Comparison of ENCODE assay signal across 9 mouse cellular contexts in the genomic region with DNA sequence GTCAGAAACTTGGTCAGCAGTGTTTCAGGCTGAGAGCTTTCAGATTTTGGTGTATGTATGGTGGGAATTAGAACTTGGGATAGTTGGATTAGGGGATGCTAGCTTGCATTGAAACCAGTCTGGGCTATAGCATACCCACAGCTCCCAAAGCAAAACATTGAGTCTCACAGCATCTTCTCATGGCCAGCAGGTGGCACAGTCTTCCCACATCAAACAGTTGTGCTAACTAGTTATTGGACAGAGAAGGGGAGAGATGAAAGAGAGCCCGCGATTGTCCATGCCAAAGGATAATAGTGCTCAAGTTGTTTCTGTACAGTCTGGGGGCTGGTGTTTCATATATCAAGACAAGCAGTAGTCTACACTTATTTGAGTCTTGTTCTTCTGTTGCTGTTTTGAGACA. TPM values are rescaled to one million over a fixed set of nuclear protein-coding genes. Genes with fewer than 3 reads are reported as not detected.
DNase-seq lines count a peak whose midpoint lies in the region; ATAC-seq and TF ChIP-seq lines count a peak whose summit lies in the region.
"Had no signal": no experiment of that assay in that cellular context is flagged by ENCODE, and none has a peak within 500 bp of the region (broad histone marks: within the 10 kb centered on the region; RNA-seq: fewer than 3 reads in every experiment).

No protein-coding gene starts in this region.

- peak; percentile 90 for TF ChIP-seq CTCF in layer of hippocampus, adult 2 months (conservative IDR thresholded peaks at IDR 0.05)

- no peak overlapping the region for H3K4me3 ChIP-seq in heart, embryonic 12.5 days
- no peak overlapping the region for H3K4me3 ChIP-seq in forebrain, embryonic 11.5 days (ENCODE audit: low read depth, low read length)
- H3K4me3 ChIP-seq in layer of hippocampus, adult 2 months: no peak overlapping the region
- H3K4me3 ChIP-seq: liver, embryonic 13.5 days had no signal

- H3K27ac ChIP-seq in heart, embryonic 12.5 days (ENCODE audit: poor library complexity, severe bottlenecking): no peak overlapping the region
- H3K27ac ChIP-seq in forebrain, embryonic 11.5 days (ENCODE audit: low read depth, low read length): no peak overlapping the region
- H3K27ac ChIP-seq in layer of hippocampus, adult 2 months: no peak overlapping the region
- H3K27ac ChIP-seq: liver, embryonic 13.5 days had no signal

- no peak for ATAC-seq in heart, embryonic 12.5 days (ENCODE audit: insufficient number of reproducible peaks, low FRiP score)
- peak; percentile 77 for ATAC-seq in activated CD4-positive, CD25-positive, alpha-beta regulatory T cell, adult 4 months
- no peak for ATAC-seq in forebrain, embryonic 11.5 days (replicated peaks; ENCODE audit: low FRiP score)

- H3K9me3 ChIP-seq in heart, embryonic 12.5 days (replicated peaks): no peaks in the 10 kb centered on the region
- no peaks in the 10 kb centered on the region for H3K9me3 ChIP-seq in forebrain, embryonic 11.5 days (ENCODE audit: control insufficient read depth, low read length)
- H3K9me3 ChIP-seq: liver, embryonic 13.5 days had no signal

- H3K4me1 ChIP-seq in heart, embryonic 12.5 days (replicated peaks): peaks cover 21% of the 10 kb centered on the region
- H3K4me1 ChIP-seq in forebrain, embryonic 11.5 days (replicated peaks; ENCODE audit: control insufficient read depth, insufficient read depth, low read length): no peaks in the 10 kb centered on the region
- H3K4me1 ChIP-seq: liver, embryonic 13.5 days had no signal

- DNase-seq in heart, adult 18-20 months: peak; percentile 50 to 66
- peak; percentile 46 to 52 for DNase-seq in B cell, adult 2 months
- peak; percentile 57 for DNase-seq in forebrain, embryonic 11.5 days (ENCODE audit: low spot score)
- peak; percentile 38 to 64 for DNase-seq in layer of hippocampus, adult 2 months (ENCODE audit: low spot score in 2 of 2)
- DNase-seq in mesoderm, embryonic 11.5 days (ENCODE audit: low read depth, low spot score): peak; percentile 34
- peak; percentile 48 to 55 for DNase-seq in thymus, postnatal 36 days
- DNase-seq: liver, embryonic 13.5 days had no signal

- no peaks in the 10 kb centered on the region for H3K27me3 ChIP-seq in heart, embryonic 12.5 days (replicated peaks)
- no peaks in the 10 kb centered on the region for H3K27me3 ChIP-seq in forebrain, embryonic 11.5 days (ENCODE audit: control insufficient read depth, insufficient read depth, low read length)
- H3K27me3 ChIP-seq: liver, embryonic 13.5 days had no signal

- no peak overlapping the region for H3K9ac ChIP-seq in heart, embryonic 12.5 days
- no peak overlapping the region for H3K9ac ChIP-seq in forebrain, embryonic 11.5 days (ENCODE audit: low read length)
- H3K9ac ChIP-seq: liver, embryonic 13.5 days had no signal

- peaks cover 20% of the 10 kb centered on the region for H3K36me3 ChIP-seq in heart, embryonic 12.5 days
- H3K36me3 ChIP-seq in forebrain, embryonic 11.5 days (ENCODE audit: control insufficient read depth, insufficient read depth, low read length): no peaks in the 10 kb centered on the region

- H3K4me2 ChIP-seq in heart, embryonic 12.5 days: no peak overlapping the region
- no peak overlapping the region for H3K4me2 ChIP-seq in forebrain, embryonic 11.5 days (ENCODE audit: low read depth, low read length, severe bottlenecking)
- H3K4me2 ChIP-seq: liver, embryonic 13.5 days had no signal

- 54% methylated on average over 2 of the region's 2 CpGs for WGBS in heart, embryonic 12.5 days
- WGBS in forebrain, embryonic 11.5 days: 54% methylated on average over 2 of the region's 2 CpGs

RNA-seq across cellular contexts. Expression of a gene that starts 8.8 kb away (rescaled TPM):
- 10 to 100 TPM; 19.0 to 20.6 TPM for total RNA-seq in heart, adult 18-20 months (2021)
- 20.6 and 21.7 TPM in 2 replicates for polyA plus RNA-seq in heart, embryonic 12.5 days (2016; fragmentation: Nextera tagmentation; extraction: Ambion mirVana)
- polyA plus RNA-seq in activated CD4-positive, CD25-positive, alpha-beta regulatory T cell, adult 4 months (2017; shearing (Covaris generic)): 1 to 10 TPM; 5.7 to 7.5 TPM
- 26.2 and 26.7 TPM in 2 replicates for polyA plus RNA-seq in forebrain, embryonic 11.5 days (2014; fragmentation: Nextera tagmentation; extraction: Ambion mirVana)
- 10 to 100 TPM; 18.2 to 18.3 TPM for total RNA-seq in layer of hippocampus, adult 2 months (2021)

RNA-seq across cellular contexts. Expression of a gene that starts 57.6 kb away (rescaled TPM):
- total RNA-seq in heart, adult 18-20 months (2021): 10 to 100 TPM; 23.1 to 24.6 TPM
- 79.9 and 81.4 TPM in 2 replicates for polyA plus RNA-seq in heart, embryonic 12.5 days (2016; fragmentation: Nextera tagmentation; extraction: Ambion mirVana)
- polyA plus RNA-seq in activated CD4-positive, CD25-positive, alpha-beta regulatory T cell, adult 4 months (2017; shearing (Covaris generic)): 100 to 1,000 TPM; 109 to 115 TPM
- polyA plus RNA-seq in forebrain, embryonic 11.5 days (2014; fragmentation: Nextera tagmentation; extraction: Ambion mirVana): 73.7 and 75.5 TPM in 2 replicates
- 10 to 100 TPM; 29.8 to 32.8 TPM for total RNA-seq in layer of hippocampus, adult 2 months (2021)
